Mouse (Mus musculus): ENCODE results near the gene Adi1. TPM values are rescaled to one million over a fixed set of nuclear protein-coding genes. Genes with fewer than 3 reads are reported as not detected.

Gene Adi1
- total RNA-seq, 2 experiments from 2014 or later = 16.9 to 19.8 TPM

DNA sequence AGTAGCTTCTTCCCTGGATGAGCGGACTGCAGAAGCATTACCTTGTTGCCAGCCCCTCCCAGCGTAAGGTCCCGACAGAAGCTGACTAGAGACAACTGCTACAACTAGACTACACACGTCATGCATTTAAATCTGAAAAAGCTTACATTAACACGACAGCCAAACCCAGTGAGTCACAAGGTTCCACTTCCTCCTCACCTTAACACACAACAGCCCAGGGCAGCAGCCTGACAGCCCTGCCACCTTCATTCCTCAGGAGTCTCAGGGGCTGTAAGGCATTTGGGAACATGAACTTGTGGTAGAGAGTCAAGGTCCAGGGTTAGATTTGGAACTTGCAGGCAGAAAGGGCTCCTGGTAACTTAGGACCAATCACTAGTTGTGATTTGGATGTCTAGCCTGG is 52.0 kb downstream of the Adi1 start:
- intact Hi-C loops (cut with DNase I) = no loop called here

More for the DNA sequence above, 52.0 kb downstream of the Adi1 start:
- no peak for DNase-seq (ENCODE audit: low spot score in 2 of 2)

Small RNAs within 50 kb of the gene (microRNA-seq; reads per million reads assigned to microRNA genes)
- 0.26 to 0.34 reads per million in 2 experiments for gene Mir6937

Other genes with a start within 250 kb of the Adi1 start
- 1 to 10 TPM in 1 of 2 experiments, under 1 TPM in 1; 0.53 to 1.0 TPM for gene Dcdc2c, start 122.8 kb upstream of the Adi1 start, total RNA-seq (2021)
- 1 to 10 TPM in 1 of 2 experiments, under 1 TPM in 1; 0.66 to 1.1 TPM for gene Allc, start 92.7 kb upstream of the Adi1 start, total RNA-seq (2021)
- gene Colec11, start 51.9 kb upstream of the Adi1 start, total RNA-seq (2021) = under 1 TPM; 0.49 to 0.75 TPM
- 100 to 1,000 TPM; 244 to 277 TPM for gene Rps7, start 39.3 kb upstream of the Adi1 start, total RNA-seq (2021)
- 10 to 100 TPM; 10.7 to 10.8 TPM for gene Rnaseh1, start 25.6 kb upstream of the Adi1 start, total RNA-seq (2021)
- gene Trappc12, start 75.2 kb downstream of the Adi1 start, total RNA-seq (2021) = 10 to 100 TPM; 53.6 to 57.0 TPM
- gene Eipr1, start 76.6 kb downstream of the Adi1 start, total RNA-seq (2021) = 10 to 100 TPM; 59.7 to 60.1 TPM

All from left cerebral cortex, postnatal 14 days (tissue).